Mouse (Mus musculus): ENCODE results near the gene Prtg. TPM values are rescaled to one million over a fixed set of nuclear protein-coding genes. Genes with fewer than 3 reads are reported as not detected.

Gene Prtg
- polyA plus RNA-seq, 1 experiment from 2014 or later = 1.1 TPM

DNA sequence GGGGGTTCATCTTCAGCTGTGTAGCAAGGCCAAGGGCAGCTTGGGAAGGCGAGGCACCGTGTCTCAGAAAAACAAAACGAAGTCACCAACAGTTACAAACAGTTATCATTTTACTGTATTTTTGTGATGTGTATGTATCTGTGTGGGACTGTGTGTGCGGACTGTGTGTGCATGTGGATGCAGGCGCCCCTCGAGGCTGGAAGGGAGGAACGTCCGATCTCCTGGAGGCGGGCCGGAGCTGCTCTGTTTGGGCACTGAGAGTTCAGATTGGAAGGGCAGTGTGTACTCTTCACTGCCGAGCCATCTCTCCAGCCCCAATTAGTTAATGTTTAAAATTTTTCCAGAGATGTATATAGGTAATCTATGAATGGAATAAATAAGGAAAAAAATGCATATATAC lies 55.5 kb downstream of the Prtg start:
- H3K27ac ChIP-seq (replicated peaks) = no peak overlapping the region
- 79% methylated on average over 11 of the region's 11 CpGs for WGBS
- H3K27me3 ChIP-seq = no peaks in the 10 kb centered on the region
- 0 out of 2 replicates have a peak, but pooled peaks cover 5% of the 10 kb centered on the region for H3K36me3 ChIP-seq
- no peak for ATAC-seq (ENCODE audit: insufficient number of reproducible peaks, low FRiP score, low TSS enrichment, low read depth)
- no peak overlapping the region for H3K4me2 ChIP-seq (replicated peaks)
- H3K4me1 ChIP-seq = peaks cover 5% of the 10 kb centered on the region; the same call in 1 of the 2 replicates
- no peak overlapping the region for H3K9ac ChIP-seq
- no peak overlapping the region for H3K4me3 ChIP-seq (replicated peaks)
- no peaks in the 10 kb centered on the region for H3K9me3 ChIP-seq (replicated peaks)

DNA sequence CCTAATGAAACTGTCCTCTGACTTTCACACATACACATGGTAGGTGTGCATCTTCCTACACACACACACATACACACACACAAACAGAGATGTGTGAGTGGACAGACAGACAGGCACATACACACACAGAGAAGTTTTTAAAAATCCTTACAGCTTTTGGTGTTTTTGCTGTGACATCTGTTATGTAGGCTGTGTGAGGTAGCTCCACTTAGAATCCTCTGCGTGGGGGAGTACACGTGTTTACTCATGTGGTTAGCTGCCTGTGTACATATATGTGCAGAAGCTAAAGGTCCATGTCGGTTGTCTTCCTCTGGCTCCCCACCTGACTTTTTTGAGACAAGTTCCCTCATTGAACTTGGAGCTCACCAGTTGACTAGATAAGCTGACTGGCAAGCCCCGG lies 56.3 kb downstream of the Prtg start:
- ATAC-seq (ENCODE audit: insufficient number of reproducible peaks, low FRiP score, low TSS enrichment, low read depth) = no peak
- Histone ChIP-seq H3K9ac (no peak overlapping the region), H3K4me2 (replicated peaks) (no peak overlapping the region), H3K27ac (replicated peaks) (no peak overlapping the region), H3K36me3 (no peaks in the 10 kb centered on the region), H3K4me1 (peaks cover 5% of the 10 kb centered on the region; the same call in 1 of the 2 replicates), H3K9me3 (replicated peaks) (no peaks in the 10 kb centered on the region), H3K4me3 (replicated peaks) (no peak overlapping the region), H3K27me3 (no peaks in the 10 kb centered on the region)
- 73% methylated on average over 4 of the region's 4 CpGs for WGBS

- H3K36me3 ChIP-seq = no peaks in the 10 kb centered on the region
- H3K27me3 ChIP-seq = no peaks in the 10 kb centered on the region
- no peaks in the 10 kb centered on the region for H3K9me3 ChIP-seq (replicated peaks)
- H3K27ac ChIP-seq (replicated peaks) = no peak overlapping the region
- no peak overlapping the region for H3K4me3 ChIP-seq (replicated peaks)
- 45% methylated on average over 5 of the region's 5 CpGs for WGBS
- H3K9ac ChIP-seq = no peak overlapping the region
- no peak overlapping the region for H3K4me2 ChIP-seq (replicated peaks)
- ATAC-seq (ENCODE audit: insufficient number of reproducible peaks, low FRiP score, low TSS enrichment, low read depth) = no peak
- peaks cover 5% of the 10 kb centered on the region; the same call in 1 of the 2 replicates for H3K4me1 ChIP-seq
Measured at GRCm38 (mm10) chr9:72863773-72864172, 57.1 kb downstream of the Prtg start.

DNA sequence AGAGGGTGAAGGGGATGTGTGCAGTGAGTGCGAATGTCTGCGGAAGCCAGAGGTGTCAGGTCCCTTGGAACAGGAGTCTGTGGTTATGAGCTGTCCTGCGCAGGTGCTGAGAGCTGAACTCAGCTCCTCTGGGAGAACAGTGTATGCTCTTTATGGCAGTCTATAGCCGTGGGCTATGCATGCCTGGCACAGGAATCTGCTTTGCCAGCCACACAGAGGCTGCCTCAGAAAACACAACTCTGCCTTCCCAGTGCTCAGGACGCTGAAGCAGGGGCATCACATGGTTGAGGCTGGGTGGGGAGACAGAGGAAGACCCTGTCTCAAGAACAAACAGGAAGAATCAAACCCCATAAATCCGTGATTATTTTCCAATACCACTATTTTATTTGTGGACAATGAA lies 60.8 kb downstream of the Prtg start:
- Histone ChIP-seq H3K9me3 (replicated peaks) (no peaks in the 10 kb centered on the region), H3K27ac (replicated peaks) (no peak overlapping the region), H3K4me2 (replicated peaks) (no peak overlapping the region), H3K36me3 (no peaks in the 10 kb centered on the region), H3K9ac (no peak overlapping the region), H3K4me3 (replicated peaks) (no peak overlapping the region), H3K27me3 (no peaks in the 10 kb centered on the region), H3K4me1 (peaks cover 15% of the 10 kb centered on the region)
- WGBS = 77% methylated on average over 6 of the region's 6 CpGs
- ATAC-seq (ENCODE audit: insufficient number of reproducible peaks, low FRiP score, low TSS enrichment, low read depth) = no peak

DNA sequence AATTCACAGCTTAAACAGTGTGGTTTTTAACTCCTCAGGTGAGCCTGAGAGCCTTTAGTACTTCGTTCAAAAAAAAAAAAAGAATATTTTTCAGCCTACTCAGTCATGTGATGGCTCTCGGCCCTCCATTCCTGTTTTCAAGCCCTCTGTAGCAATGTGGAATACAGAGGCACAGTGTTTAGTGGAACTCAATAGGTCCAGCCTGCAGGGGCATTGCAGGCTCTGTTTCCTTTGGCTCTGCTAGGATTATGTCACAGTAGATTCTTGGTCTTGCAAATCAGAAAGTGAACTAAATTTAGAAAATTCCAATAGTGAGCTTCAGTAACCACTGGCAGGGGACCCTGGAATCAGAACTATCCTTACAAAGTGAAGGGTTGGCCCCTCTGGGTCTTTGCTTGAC lies 62.1 kb downstream of the Prtg start:
- WGBS = 68% methylated on average over 2 of the region's 2 CpGs
- Histone ChIP-seq H3K4me1 (peaks cover 18% of the 10 kb centered on the region), H3K4me3 (replicated peaks) (no peak overlapping the region), H3K27me3 (no peaks in the 10 kb centered on the region), H3K27ac (replicated peaks) (peak overlapping the region; percentile 35; the same call in 1 of the 2 replicates), H3K9me3 (replicated peaks) (no peaks in the 10 kb centered on the region), H3K36me3 (no peaks in the 10 kb centered on the region), H3K4me2 (replicated peaks) (no peak overlapping the region), H3K9ac (no peak overlapping the region)
- ATAC-seq (ENCODE audit: insufficient number of reproducible peaks, low FRiP score, low TSS enrichment, low read depth) = no peak

GRCm38 (mm10) chr9:72871506-72872297 lies 65.0 kb downstream of the Prtg start:
- WGBS = 24% methylated on average over 13 of the region's 13 CpGs
- peak overlapping the region; percentile 27; the same call in 1 of the 2 replicates for H3K4me2 ChIP-seq (replicated peaks)
- no peaks in the 10 kb centered on the region for H3K9me3 ChIP-seq (replicated peaks)
- no peak overlapping the region for H3K27ac ChIP-seq (replicated peaks)
- H3K36me3 ChIP-seq = no peaks in the 10 kb centered on the region
- no peak overlapping the region for H3K9ac ChIP-seq
- ATAC-seq (ENCODE audit: insufficient number of reproducible peaks, low FRiP score, low TSS enrichment, low read depth) = no peak
- H3K4me1 ChIP-seq = peaks cover 13% of the 10 kb centered on the region
- H3K4me3 ChIP-seq (replicated peaks) = no peak overlapping the region
- H3K27me3 ChIP-seq = no peaks in the 10 kb centered on the region

DNA sequence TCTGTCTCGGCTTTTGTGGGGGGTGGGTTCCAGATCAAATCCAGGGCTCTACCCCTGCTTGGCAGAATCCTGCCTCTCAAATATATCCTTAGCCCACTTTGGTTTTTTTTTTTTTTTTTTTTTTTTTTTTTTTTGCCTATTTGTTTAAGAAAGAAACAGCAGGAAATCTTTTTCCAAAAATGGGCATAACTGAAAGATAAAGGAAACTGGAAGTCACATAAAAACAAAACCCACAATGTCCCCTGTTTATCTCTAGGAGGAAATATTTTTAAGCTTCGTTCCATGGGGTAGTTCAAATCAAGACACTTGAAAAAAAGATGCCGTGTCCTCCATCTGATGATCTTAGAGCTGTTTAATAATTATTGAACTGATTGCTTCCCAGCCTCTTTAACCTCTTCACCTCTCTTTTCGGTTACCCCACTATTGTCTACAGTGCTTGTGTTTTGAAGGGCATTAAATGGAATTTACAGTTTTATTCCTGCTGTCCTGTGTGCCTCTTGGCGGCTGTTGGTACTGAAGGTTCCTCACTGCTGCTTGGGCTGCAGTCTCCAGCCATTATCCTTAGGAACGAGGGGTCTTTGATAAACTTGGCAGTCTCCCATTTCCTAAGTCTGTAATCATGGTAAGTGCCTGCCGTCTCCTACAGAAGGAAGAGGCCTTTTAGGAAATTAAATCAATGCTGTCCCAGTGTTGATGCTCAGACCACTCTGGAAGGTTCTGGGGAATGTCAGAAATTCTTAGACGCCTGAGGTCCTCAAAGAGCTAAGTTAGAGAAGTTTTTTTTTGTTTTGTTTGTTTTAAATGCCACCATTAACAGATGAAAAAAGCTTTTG lies 65.8 kb downstream of the Prtg start:
- Histone ChIP-seq H3K9ac (no peak overlapping the region), H3K9me3 (replicated peaks) (no peaks in the 10 kb centered on the region), H3K4me2 (replicated peaks) (0 out of 2 replicates have a peak overlapping the region, but pooled peaks have one; percentile 27), H3K4me3 (replicated peaks) (no peak overlapping the region), H3K27me3 (no peaks in the 10 kb centered on the region), H3K4me1 (peaks cover 13% of the 10 kb centered on the region), H3K36me3 (no peaks in the 10 kb centered on the region), H3K27ac (replicated peaks) (peak overlapping the region; percentile 36; the same call in 1 of the 2 replicates)
- 42% methylated on average over 8 of the region's 8 CpGs for WGBS
- ATAC-seq (ENCODE audit: insufficient number of reproducible peaks, low FRiP score, low TSS enrichment, low read depth) = no peak

DNA sequence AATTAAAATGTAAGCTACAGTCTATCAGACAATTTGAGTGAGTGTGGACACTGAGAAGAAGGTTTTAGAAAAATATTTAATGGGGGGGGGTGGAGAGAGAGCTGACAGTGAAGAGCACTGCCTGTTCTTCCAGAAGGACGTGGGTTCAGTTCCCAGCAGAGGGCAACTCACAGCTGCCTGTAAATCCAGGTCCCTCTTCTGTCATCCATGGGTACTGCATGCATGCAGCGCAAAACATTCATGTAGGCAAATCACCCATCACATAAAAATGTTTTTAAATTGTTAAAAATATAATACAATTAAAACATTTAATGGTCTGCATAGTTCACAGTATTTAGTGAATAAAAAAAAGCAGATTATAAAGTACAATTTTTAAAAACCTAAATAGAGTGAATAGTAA lies 69.2 kb downstream of the Prtg start:
- no peak for ATAC-seq (ENCODE audit: insufficient number of reproducible peaks, low FRiP score, low TSS enrichment, low read depth)
- Histone ChIP-seq H3K9ac (no peak overlapping the region), H3K4me2 (replicated peaks) (no peak overlapping the region), H3K9me3 (replicated peaks) (no peaks in the 10 kb centered on the region), H3K36me3 (no peaks in the 10 kb centered on the region), H3K4me1 (peaks cover 29% of the 10 kb centered on the region), H3K27me3 (no peaks in the 10 kb centered on the region), H3K27ac (replicated peaks) (no peak overlapping the region), H3K4me3 (replicated peaks) (no peak overlapping the region)
- 87% methylated on average over 2 of the region's 2 CpGs for WGBS

DNA sequence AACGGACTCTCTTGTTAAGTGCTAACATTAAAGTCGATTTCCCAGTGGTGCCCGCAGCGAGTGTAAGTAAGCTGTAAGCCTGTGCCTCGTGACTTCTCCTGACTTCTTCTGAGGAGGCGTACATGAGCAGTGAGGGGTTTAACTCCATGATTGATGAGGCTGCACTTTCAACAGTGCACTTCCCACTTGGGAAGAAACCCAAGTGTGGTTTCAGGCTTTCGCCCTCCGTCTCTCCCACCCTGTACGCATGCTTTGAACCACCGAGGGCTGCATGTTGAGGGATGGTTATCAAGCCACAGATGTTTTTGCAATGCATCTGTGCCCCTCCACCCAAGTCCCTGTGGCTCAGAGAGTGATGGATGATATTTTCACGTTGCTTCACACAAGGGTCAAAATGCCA lies 71.2 kb downstream of the Prtg start:
- Histone ChIP-seq H3K27ac (replicated peaks) (no peak overlapping the region), H3K9me3 (replicated peaks) (no peaks in the 10 kb centered on the region), H3K4me3 (replicated peaks) (no peak overlapping the region), H3K4me2 (replicated peaks) (no peak overlapping the region), H3K4me1 (peaks cover 25% of the 10 kb centered on the region), H3K9ac (no peak overlapping the region), H3K27me3 (no peaks in the 10 kb centered on the region), H3K36me3 (no peaks in the 10 kb centered on the region)
- WGBS = 24% methylated on average over 11 of the region's 11 CpGs
- ATAC-seq (ENCODE audit: insufficient number of reproducible peaks, low FRiP score, low TSS enrichment, low read depth) = peak; percentile 49; the same call in 1 of the 2 replicates

DNA sequence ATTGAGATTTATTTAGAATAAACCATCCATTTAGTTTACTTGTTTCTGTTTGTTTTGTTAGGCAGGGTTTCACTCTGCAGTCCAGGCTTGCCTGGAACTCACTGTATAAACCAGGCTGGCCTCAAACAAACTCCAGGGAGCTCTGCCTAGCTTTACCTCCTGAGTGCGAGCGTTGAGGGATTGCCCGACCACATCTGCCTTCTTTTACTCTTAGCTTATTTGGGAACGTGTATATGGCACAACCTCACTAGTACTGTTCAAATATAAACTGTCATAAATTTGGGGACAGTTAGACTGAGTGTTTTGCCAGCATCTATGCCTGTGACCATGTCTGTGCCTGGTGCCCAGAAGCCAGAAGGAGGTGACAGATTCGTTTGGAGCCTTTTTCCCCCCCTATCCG lies 72.0 kb downstream of the Prtg start:
- Histone ChIP-seq H3K9me3 (replicated peaks) (no peaks in the 10 kb centered on the region), H3K27me3 (no peaks in the 10 kb centered on the region), H3K9ac (no peak overlapping the region), H3K27ac (replicated peaks) (no peak overlapping the region; the same call in 1 of the 2 replicates), H3K36me3 (no peaks in the 10 kb centered on the region), H3K4me3 (replicated peaks) (no peak overlapping the region), H3K4me2 (replicated peaks) (no peak overlapping the region), H3K4me1 (peaks cover 25% of the 10 kb centered on the region)
- WGBS = 39% methylated on average over 6 of the region's 6 CpGs
- ATAC-seq (ENCODE audit: insufficient number of reproducible peaks, low FRiP score, low TSS enrichment, low read depth) = no peak

DNA sequence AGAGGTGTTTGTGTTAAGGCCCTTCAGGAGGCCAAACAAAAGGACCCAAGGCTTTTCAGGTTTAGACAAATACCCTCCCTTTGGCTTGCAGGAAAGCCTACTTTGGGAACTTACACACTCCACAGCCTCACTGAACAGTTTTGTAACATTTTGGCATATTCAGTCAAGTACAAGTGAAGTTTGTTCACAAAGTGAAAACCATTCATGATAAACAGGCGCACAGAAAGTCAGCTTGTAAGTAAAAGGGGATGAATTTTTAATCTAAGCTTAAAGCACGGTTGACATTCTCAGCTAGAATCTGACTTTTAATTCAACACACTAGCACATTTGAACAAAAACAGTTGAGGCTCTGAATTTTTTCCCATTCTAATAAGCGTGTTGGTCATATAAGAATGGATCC lies 72.9 kb downstream of the Prtg start:
- WGBS = 59% methylated on average over 3 of the region's 3 CpGs
- H3K27me3 ChIP-seq = no peaks in the 10 kb centered on the region
- no peaks in the 10 kb centered on the region for H3K36me3 ChIP-seq
- no peak overlapping the region for H3K27ac ChIP-seq (replicated peaks)
- H3K4me2 ChIP-seq (replicated peaks) = no peak overlapping the region
- H3K4me3 ChIP-seq (replicated peaks) = no peak overlapping the region
- no peaks in the 10 kb centered on the region for H3K9me3 ChIP-seq (replicated peaks)
- H3K9ac ChIP-seq = no peak overlapping the region
- peaks cover 25% of the 10 kb centered on the region for H3K4me1 ChIP-seq
- no peak for ATAC-seq (ENCODE audit: insufficient number of reproducible peaks, low FRiP score, low TSS enrichment, low read depth)
